41 mouse cellular contexts compared by ENCODE assay signal in genomic region chr15:81950716-81951115, GRCm38 (mm10). TPM values are rescaled to one million over a fixed set of nuclear protein-coding genes. Genes with fewer than 3 reads are reported as not detected.
"Had no signal": no experiment of that assay in that cellular context is flagged by ENCODE, and none has a peak within 500 bp of the region (broad histone marks: within the 10 kb centered on the region; RNA-seq: fewer than 3 reads in every experiment).

No protein-coding gene starts in this region.

- H3K4me3 ChIP-seq: heart, adult 2 months; heart, embryonic 13.5 days; heart, embryonic 15.5 days; hindbrain, embryonic 13.5 days; hindbrain, embryonic 15.5 days; kidney, embryonic 15.5 days; limb, embryonic 13.5 days; limb, embryonic 15.5 days; liver, embryonic 12.5 days had no signal

- H3K9ac ChIP-seq: heart, embryonic 13.5 days; heart, embryonic 15.5 days; hindbrain, embryonic 13.5 days; hindbrain, embryonic 15.5 days; kidney, embryonic 15.5 days; limb, embryonic 13.5 days; limb, embryonic 15.5 days; liver, embryonic 12.5 days; liver, embryonic 14.5 days had no signal

- H3K4me1 ChIP-seq: heart, embryonic 15.5 days; hindbrain, embryonic 13.5 days; hindbrain, embryonic 15.5 days; limb, embryonic 13.5 days had no signal

- DNase-seq: gastrocnemius, postnatal 14 days; gastrocnemius, postnatal 36 days; heart, adult 2 months; heart, postnatal 10 days; kidney, adult 11 months; kidney, adult 2 months; kidney, adult 9 months; kidney, postnatal 14 days; kidney, postnatal 36 days; layer of hippocampus, adult 9-11 months; layer of hippocampus, postnatal 36 days; left cerebral cortex, postnatal 4 days had no signal

- ATAC-seq: liver, embryonic 12.5 days had no signal

- H3K27ac ChIP-seq: heart, adult 2 months; heart, embryonic 13.5 days; heart, embryonic 15.5 days; hindbrain, embryonic 13.5 days; hindbrain, embryonic 15.5 days; hindbrain, postnatal 0 days; kidney, embryonic 15.5 days; kidney, postnatal 0 days; limb, embryonic 13.5 days; limb, embryonic 15.5 days; liver, embryonic 12.5 days; liver, embryonic 14.5 days had no signal

- H3K4me2 ChIP-seq: heart, embryonic 11.5 days; heart, embryonic 13.5 days; heart, embryonic 15.5 days; hindbrain, embryonic 13.5 days; hindbrain, embryonic 15.5 days; kidney, embryonic 15.5 days; limb, embryonic 13.5 days; limb, embryonic 15.5 days; liver, embryonic 12.5 days had no signal

- H3K27me3 ChIP-seq: heart, embryonic 13.5 days; heart, embryonic 15.5 days; hindbrain, embryonic 13.5 days; hindbrain, embryonic 15.5 days; kidney, embryonic 15.5 days; limb, embryonic 13.5 days; limb, embryonic 15.5 days; liver, embryonic 12.5 days had no signal

- H3K9me3 ChIP-seq: heart, embryonic 13.5 days; heart, embryonic 15.5 days; hindbrain, embryonic 13.5 days; hindbrain, embryonic 15.5 days; kidney, embryonic 15.5 days; limb, embryonic 13.5 days; limb, embryonic 15.5 days; liver, embryonic 12.5 days had no signal

RNA-seq across cellular contexts. Expression of gene Csdc2, which starts 14.2 kb away (rescaled TPM):
- total RNA-seq: hematopoietic stem cell, adult 5-6 weeks had no signal

RNA-seq across cellular contexts. Expression of gene 1700029P11Rik, which starts 29.6 kb away (rescaled TPM):
- total RNA-seq: gastrocnemius, adult 18-20 months; gastrocnemius, adult 8-10 months; gastrocnemius, postnatal 14 days; gastrocnemius, postnatal 36 days; heart, adult 2 months; heart, postnatal 10 days; heart, postnatal 25 days; hematopoietic stem cell, adult 5-6 weeks; hindbrain, postnatal 0 days; layer of hippocampus, adult 18-20 months; layer of hippocampus, adult 8-10 months; layer of hippocampus, postnatal 14 days; layer of hippocampus, postnatal 36 days; left cerebral cortex, adult 18-20 months; left cerebral cortex, adult 8-10 months; left cerebral cortex, postnatal 10 days; left cerebral cortex, postnatal 25 days; left cerebral cortex, postnatal 4 days; liver, adult 2 months had no signal
- polyA plus RNA-seq: heart, adult 2 months; heart, embryonic 11.5 days; heart, embryonic 13.5 days; heart, embryonic 15.5 days; hindbrain, embryonic 11.5 days; hindbrain, embryonic 13.5 days; hindbrain, embryonic 15.5 days; hindbrain, postnatal 0 days; intestine, embryonic 14.5 days; intestine, embryonic 16.5 days; kidney, embryonic 15.5 days; kidney, postnatal 0 days; large intestine, adult 2 months; limb, embryonic 11.5 days; limb, embryonic 13.5 days; limb, embryonic 15.5 days; liver, adult 2 months; liver, embryonic 12.5 days; liver, embryonic 14.5 days had no signal
